Mouse (Mus musculus): ENCODE data around the gene Sirt4. TPM values are rescaled to one million over a fixed set of nuclear protein-coding genes. Genes with fewer than 3 reads are reported as not detected.

Gene Sirt4
- polyA plus RNA-seq, 1 experiment = 13.6 TPM

DNA sequence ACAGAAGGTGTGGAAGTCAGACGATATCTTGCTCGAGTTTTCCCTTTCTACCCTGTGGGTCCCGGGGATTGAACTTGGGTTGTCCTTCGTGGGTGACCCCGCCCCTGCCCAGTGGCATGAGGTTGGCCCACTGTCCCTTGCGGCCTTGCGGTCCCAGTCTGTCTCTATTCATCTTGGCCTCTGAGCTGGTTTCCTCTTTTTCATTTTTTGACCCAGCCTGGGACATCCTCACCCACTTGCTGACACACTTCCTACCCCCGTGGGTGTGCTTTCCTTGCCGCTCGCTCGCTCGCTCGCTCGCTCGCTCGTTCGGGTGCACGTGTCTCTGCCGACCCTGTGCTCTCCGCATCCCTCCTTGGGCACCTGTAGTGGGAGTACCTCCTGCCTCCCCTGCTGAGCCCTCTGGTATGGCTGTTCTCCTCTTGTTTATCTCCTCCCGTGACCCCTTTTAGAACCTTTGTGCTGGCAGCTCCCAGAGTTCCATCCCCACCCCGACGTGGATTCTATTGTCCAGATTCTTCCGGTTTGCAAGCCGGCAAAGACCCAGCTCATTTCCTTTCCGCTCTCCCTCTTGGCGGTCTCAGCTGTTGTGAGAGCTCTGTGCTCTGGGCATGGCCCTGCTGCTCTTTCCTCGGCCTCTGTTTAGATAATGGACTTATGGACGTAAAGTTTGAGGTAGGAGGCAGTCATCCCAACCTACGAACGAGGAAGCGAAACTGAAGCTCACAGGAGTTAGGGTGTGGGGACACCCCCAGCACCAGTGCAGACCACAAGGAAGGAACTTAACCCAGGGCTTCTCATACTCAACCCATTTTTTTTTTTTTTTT lies 31.8 kb upstream of the Sirt4 start:
- Histone ChIP-seq H3K36me3 (ENCODE audit: control insufficient read depth, insufficient read depth) (peaks cover 5% of the 10 kb centered on the region), H3K27me3 (ENCODE audit: control insufficient read depth, insufficient read depth, insufficient read length) (no peaks in the 10 kb centered on the region), H3ac (ENCODE audit: control insufficient read depth, insufficient read length) (no peak overlapping the region), H3K79me2 (ENCODE audit: control insufficient read depth, insufficient read depth) (peaks cover 87% of the 10 kb centered on the region), H3K4me2 (ENCODE audit: low read depth) (no peak overlapping the region), H3K4me3 (no peak overlapping the region)
- TF ChIP-seq TCF3 (IDR thresholded peaks at IDR 0.05; ENCODE audit: insufficient read length, low read depth) = no peak
- TF ChIP-seq SRF (IDR thresholded peaks at IDR 0.05; ENCODE audit: control insufficient read depth, insufficient read length, low read depth) = no peak
- no peak for TF ChIP-seq MYOD1 (IDR thresholded peaks at IDR 0.05; ENCODE audit: control insufficient read depth in 1 of 3, insufficient read length in 2 of 3, low read depth in 2 of 3)
- no peak for TF ChIP-seq POLR2A (IDR thresholded peaks at IDR 0.05; ENCODE audit: insufficient read length, low read depth)
- TF ChIP-seq TCF12 (IDR thresholded peaks at IDR 0.05; ENCODE audit: insufficient read depth, poor library complexity, severe bottlenecking) = no peak

DNA sequence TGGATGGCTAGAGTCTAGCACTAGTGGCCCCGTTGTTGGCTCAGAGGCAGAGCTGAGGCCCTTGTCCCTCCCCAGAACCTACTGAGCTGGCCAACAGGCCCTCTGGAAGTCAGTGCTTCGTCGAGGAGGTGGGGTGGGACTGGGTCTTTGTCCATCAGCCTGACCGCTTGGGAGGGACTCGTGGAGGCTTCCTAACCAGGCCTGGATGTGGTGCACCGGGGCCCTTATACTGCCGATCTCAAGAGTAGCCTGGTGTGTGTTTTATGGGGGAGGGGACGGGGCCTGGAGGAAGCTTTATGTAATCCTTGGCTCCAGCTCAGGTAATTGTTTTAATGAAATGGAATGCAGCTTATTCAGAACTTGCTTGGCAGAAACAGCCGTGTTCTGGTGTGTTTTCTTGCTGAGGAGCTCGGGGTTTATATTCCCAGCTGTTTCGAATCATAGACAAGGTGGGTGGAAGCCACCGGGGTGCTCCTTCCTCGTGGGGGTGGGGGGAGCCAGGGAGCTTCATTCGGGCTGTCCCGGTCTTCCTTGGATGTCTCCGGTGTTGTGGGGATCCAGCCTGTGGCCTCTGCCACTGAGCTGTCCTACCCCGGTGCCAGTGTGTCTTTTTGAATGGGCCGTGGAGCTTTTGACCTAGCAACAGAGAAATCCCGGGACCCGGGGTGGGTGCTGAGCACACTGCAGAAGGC lies 30.5 kb upstream of the Sirt4 start:
- Histone ChIP-seq H3K79me2 (ENCODE audit: control insufficient read depth, insufficient read depth) (peaks cover 88% of the 10 kb centered on the region), H3K27me3 (ENCODE audit: control insufficient read depth, insufficient read depth, insufficient read length) (no peaks in the 10 kb centered on the region), H3K4me2 (ENCODE audit: low read depth) (peak overlapping the region; percentile 50), H3K36me3 (ENCODE audit: control insufficient read depth, insufficient read depth) (peaks cover 5% of the 10 kb centered on the region), H3ac (ENCODE audit: control insufficient read depth, insufficient read length) (no peak overlapping the region), H3K4me3 (no peak overlapping the region)
- TF ChIP-seq POLR2A (IDR thresholded peaks at IDR 0.05; ENCODE audit: insufficient read length, low read depth) (no peak), POLR2AphosphoS2 (IDR thresholded peaks at IDR 0.05; ENCODE audit: insufficient read length, low read depth) (no peak), MYOD1 (IDR thresholded peaks at IDR 0.05; ENCODE audit: control insufficient read depth in 1 of 3, insufficient read length in 2 of 3, low read depth in 2 of 3) (peak in 2 of 3 experiments; percentile 1 to 24)

DNA sequence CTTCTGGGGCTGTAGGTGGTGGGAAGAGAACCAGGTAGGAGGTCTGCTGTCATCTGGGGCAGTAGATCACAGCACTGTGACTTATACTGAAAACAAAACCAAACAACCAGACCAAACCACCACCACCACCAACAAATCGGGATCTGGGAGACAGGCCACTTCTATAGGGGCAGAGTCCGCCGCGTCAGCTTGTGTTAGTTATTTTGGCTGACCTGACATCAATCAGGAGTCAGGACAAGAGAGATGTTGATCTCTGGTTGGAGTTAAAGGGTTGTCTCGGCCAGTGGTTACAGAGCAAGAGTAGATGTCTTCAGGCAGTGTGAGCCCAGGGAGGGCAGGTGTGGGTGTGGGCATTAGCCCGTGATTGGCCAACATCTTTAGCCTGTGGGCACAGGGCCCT lies 29.8 kb upstream of the Sirt4 start:
- peaks cover 5% of the 10 kb centered on the region for H3K36me3 ChIP-seq (ENCODE audit: control insufficient read depth, insufficient read depth)
- H3K4me3 ChIP-seq = no peak overlapping the region
- H3K79me2 ChIP-seq (ENCODE audit: control insufficient read depth, insufficient read depth) = peaks cover 89% of the 10 kb centered on the region
- peak overlapping the region; percentile 50 for H3K4me2 ChIP-seq (ENCODE audit: low read depth)
- no peak overlapping the region for H3ac ChIP-seq (ENCODE audit: control insufficient read depth, insufficient read length)
- TF ChIP-seq TCF3 (IDR thresholded peaks at IDR 0.05; ENCODE audit: insufficient read length, low read depth) (no peak), MYOD1 (IDR thresholded peaks at IDR 0.05; ENCODE audit: control insufficient read depth in 1 of 3, insufficient read length in 2 of 3, low read depth in 2 of 3) (peak in 1 of 3 experiments; percentile 21)
- H3K27me3 ChIP-seq (ENCODE audit: control insufficient read depth, insufficient read depth, insufficient read length) = no peaks in the 10 kb centered on the region

DNA sequence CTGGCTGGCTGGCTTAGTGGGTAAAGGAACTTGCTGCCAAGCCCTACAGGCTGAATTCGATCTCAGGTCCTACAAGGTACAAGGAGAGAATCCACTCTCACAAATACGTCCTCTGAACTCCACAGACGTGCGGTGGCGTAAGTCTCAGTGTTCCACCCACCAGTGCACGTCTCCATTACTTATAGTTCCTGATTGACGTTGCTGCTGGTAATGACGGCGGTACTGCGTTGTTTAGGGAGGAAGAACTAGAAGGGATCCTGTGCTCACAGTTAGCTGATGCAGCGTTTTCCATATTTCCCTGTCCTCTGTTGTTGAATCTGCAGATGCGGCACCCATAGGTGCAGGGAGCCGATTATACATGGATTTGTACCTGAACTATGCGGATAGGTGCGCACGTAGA lies 29.2 kb upstream of the Sirt4 start:
- no peak overlapping the region for H3ac ChIP-seq (ENCODE audit: control insufficient read depth, insufficient read length)
- H3K27me3 ChIP-seq (ENCODE audit: control insufficient read depth, insufficient read depth, insufficient read length) = no peaks in the 10 kb centered on the region
- no peak overlapping the region for H3K4me3 ChIP-seq
- peaks cover 90% of the 10 kb centered on the region for H3K79me2 ChIP-seq (ENCODE audit: control insufficient read depth, insufficient read depth)
- peaks cover 5% of the 10 kb centered on the region for H3K36me3 ChIP-seq (ENCODE audit: control insufficient read depth, insufficient read depth)
- no peak for TF ChIP-seq POLR2AphosphoS2 (IDR thresholded peaks at IDR 0.05; ENCODE audit: insufficient read length, low read depth)
- no peak for TF ChIP-seq MYOG (IDR thresholded peaks at IDR 0.05; ENCODE audit: control insufficient read depth in 1 of 3, insufficient read depth in 1 of 3, insufficient read length in 2 of 3, low read depth in 2 of 3)
- no peak for TF ChIP-seq MYOD1 (IDR thresholded peaks at IDR 0.05; ENCODE audit: control insufficient read depth in 1 of 3, insufficient read length in 2 of 3, low read depth in 2 of 3)
- TF ChIP-seq REST (IDR thresholded peaks at IDR 0.05; ENCODE audit: insufficient read depth, insufficient read length) = no peak
- TF ChIP-seq CEBPB (IDR thresholded peaks at IDR 0.05; ENCODE audit: insufficient read depth, poor library complexity, severe bottlenecking) = no peak
- no peak for TF ChIP-seq TCF12 (IDR thresholded peaks at IDR 0.05; ENCODE audit: insufficient read depth, poor library complexity, severe bottlenecking)
- no peak for TF ChIP-seq POLR2A (IDR thresholded peaks at IDR 0.05; ENCODE audit: insufficient read length, low read depth)
- no peak for TF ChIP-seq USF1 (IDR thresholded peaks at IDR 0.05; ENCODE audit: low read depth)
- TF ChIP-seq SRF (IDR thresholded peaks at IDR 0.05; ENCODE audit: control insufficient read depth, insufficient read length, low read depth) = no peak
- no peak for TF ChIP-seq MAX (IDR thresholded peaks at IDR 0.05; ENCODE audit: low read depth)
- no peak for TF ChIP-seq E2F4 (IDR thresholded peaks at IDR 0.05; ENCODE audit: insufficient read depth)
- no peak for TF ChIP-seq TCF3 (IDR thresholded peaks at IDR 0.05; ENCODE audit: insufficient read length, low read depth)
- no peak overlapping the region for H3K4me2 ChIP-seq (ENCODE audit: low read depth)

DNA sequence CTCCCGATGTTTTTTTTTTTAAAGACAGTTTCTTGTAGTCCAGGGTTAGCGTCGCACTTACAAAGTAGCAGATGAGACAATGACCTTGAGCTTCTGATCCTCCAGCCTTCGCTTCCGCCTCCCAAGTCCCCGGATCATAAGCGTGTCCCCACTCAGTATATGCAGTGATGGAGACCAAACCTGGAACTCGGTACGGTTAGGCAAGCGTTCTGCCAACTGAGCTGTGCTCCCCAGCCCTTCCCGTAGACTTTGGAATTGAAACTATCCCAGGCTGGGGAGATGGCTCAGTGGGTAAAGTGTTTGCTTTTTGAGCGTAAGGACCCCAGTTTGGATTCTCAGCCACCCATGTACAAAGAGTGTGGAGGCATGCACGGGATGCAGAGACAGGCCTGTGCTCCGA lies 28.7 kb upstream of the Sirt4 start:
- Histone ChIP-seq H3K4me2 (ENCODE audit: low read depth) (no peak overlapping the region), H3K79me2 (ENCODE audit: control insufficient read depth, insufficient read depth) (peaks cover 88% of the 10 kb centered on the region), H3K27me3 (ENCODE audit: control insufficient read depth, insufficient read depth, insufficient read length) (no peaks in the 10 kb centered on the region), H3K36me3 (ENCODE audit: control insufficient read depth, insufficient read depth) (peaks cover 5% of the 10 kb centered on the region), H3K4me3 (no peak overlapping the region), H3ac (ENCODE audit: control insufficient read depth, insufficient read length) (no peak overlapping the region)
- TF ChIP-seq MAX (IDR thresholded peaks at IDR 0.05; ENCODE audit: low read depth) = no peak
- TF ChIP-seq TCF3 (IDR thresholded peaks at IDR 0.05; ENCODE audit: insufficient read length, low read depth) = no peak
- TF ChIP-seq E2F4 (IDR thresholded peaks at IDR 0.05; ENCODE audit: insufficient read depth) = no peak
- no peak for TF ChIP-seq USF1 (IDR thresholded peaks at IDR 0.05; ENCODE audit: low read depth)
- TF ChIP-seq POLR2A (IDR thresholded peaks at IDR 0.05; ENCODE audit: insufficient read length, low read depth) = no peak
- TF ChIP-seq CEBPB (IDR thresholded peaks at IDR 0.05; ENCODE audit: insufficient read depth, poor library complexity, severe bottlenecking) = no peak
- no peak for TF ChIP-seq TCF12 (IDR thresholded peaks at IDR 0.05; ENCODE audit: insufficient read depth, poor library complexity, severe bottlenecking)
- TF ChIP-seq MYOG (IDR thresholded peaks at IDR 0.05; ENCODE audit: control insufficient read depth in 1 of 3, insufficient read depth in 1 of 3, insufficient read length in 2 of 3, low read depth in 2 of 3) = no peak
- TF ChIP-seq SRF (IDR thresholded peaks at IDR 0.05; ENCODE audit: control insufficient read depth, insufficient read length, low read depth) = no peak
- no peak for TF ChIP-seq REST (IDR thresholded peaks at IDR 0.05; ENCODE audit: insufficient read depth, insufficient read length)
- TF ChIP-seq MYOD1 (IDR thresholded peaks at IDR 0.05; ENCODE audit: control insufficient read depth in 1 of 3, insufficient read length in 2 of 3, low read depth in 2 of 3) = no peak
- no peak for TF ChIP-seq POLR2AphosphoS2 (IDR thresholded peaks at IDR 0.05; ENCODE audit: insufficient read length, low read depth)
